Mouse (Mus musculus): ENCODE results near the gene Zfp648. TPM values are rescaled to one million over a fixed set of nuclear protein-coding genes. Genes with fewer than 3 reads are reported as not detected.

Gene Zfp648
- polyA plus RNA-seq, 2 experiments, result 1.1 to 5.9 TPM

GRCm38 (mm10) chr1:154182396-154183076 lies 18.5 kb upstream of the Zfp648 start:
- Histone ChIP-seq H3K27me3 (ENCODE audit: control insufficient read depth, insufficient read depth, low read length) (no peaks in the 10 kb centered on the region), H3K4me1 (ENCODE audit: control insufficient read depth, insufficient read depth, low read length) (peaks cover 9% of the 10 kb centered on the region; the same call in 1 of the 2 replicates), H3K9ac (ENCODE audit: low read depth, low read length, severe bottlenecking) (no peak overlapping the region), H3K4me3 (replicated peaks; ENCODE audit: low read length) (no peak overlapping the region), H3K9me3 (ENCODE audit: control insufficient read depth, low read length) (no peaks in the 10 kb centered on the region), H3K4me2 (replicated peaks; ENCODE audit: low read depth, low read length, severe bottlenecking) (no peak overlapping the region), H3K36me3 (ENCODE audit: control insufficient read depth, insufficient read depth, low read length) (no peaks in the 10 kb centered on the region), H3K27ac (replicated peaks; ENCODE audit: low read depth, low read length) (no peak overlapping the region)
- DNase-seq (ENCODE audit: low spot score) (no peak), ATAC-seq (ENCODE audit: low FRiP score, low read depth) (no peak)
- WGBS, result 70% methylated on average over 6 of the region's 6 CpGs
- no peak for TF ChIP-seq POLR2A (IDR thresholded peaks at IDR 0.05; ENCODE audit: borderline replicate concordance, extremely low read depth, insufficient read depth, insufficient read length)

GRCm38 (mm10) chr1:154183077-154183751 lies 17.8 kb upstream of the Zfp648 start:
- no peak for ATAC-seq (ENCODE audit: low FRiP score, low read depth)

DNA sequence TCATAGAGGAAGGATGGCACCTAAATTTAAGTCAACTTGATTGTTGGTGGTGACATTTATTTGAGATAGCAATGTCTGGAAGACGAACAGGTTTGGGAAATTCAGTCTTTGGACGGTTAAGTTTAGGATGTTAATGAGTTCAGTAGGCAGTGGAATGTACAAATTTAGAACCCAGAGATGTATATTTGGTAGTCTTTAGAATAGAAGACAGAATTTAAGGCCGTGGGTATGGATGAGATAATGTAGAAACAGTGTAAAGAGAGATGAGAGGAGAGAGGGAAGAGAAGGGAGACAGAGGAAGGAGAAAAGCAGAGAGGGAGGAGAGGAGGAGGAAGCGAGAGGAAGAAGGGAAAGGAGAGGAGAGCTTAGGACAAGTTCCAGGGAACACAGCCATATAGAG lies 12.8 kb upstream of the Zfp648 start:
- Histone ChIP-seq H3K27me3 (ENCODE audit: control insufficient read depth, insufficient read depth, low read length) (no peaks in the 10 kb centered on the region), H3K36me3 (ENCODE audit: control insufficient read depth, insufficient read depth, low read length) (no peaks in the 10 kb centered on the region), H3K4me1 (ENCODE audit: control insufficient read depth, insufficient read depth, low read length) (peaks cover 11% of the 10 kb centered on the region; the same call in 1 of the 2 replicates), H3K9me3 (ENCODE audit: control insufficient read depth, low read length) (no peaks in the 10 kb centered on the region), H3K4me3 (replicated peaks; ENCODE audit: low read length) (no peak overlapping the region), H3K9ac (ENCODE audit: low read depth, low read length, severe bottlenecking) (no peak overlapping the region), H3K27ac (replicated peaks; ENCODE audit: low read depth, low read length) (no peak overlapping the region), H3K4me2 (replicated peaks; ENCODE audit: low read depth, low read length, severe bottlenecking) (no peak overlapping the region)
- no peak for TF ChIP-seq POLR2A (IDR thresholded peaks at IDR 0.05; ENCODE audit: borderline replicate concordance, extremely low read depth, insufficient read depth, insufficient read length)
- DNase-seq (ENCODE audit: low spot score), result no peak
- ATAC-seq (ENCODE audit: low FRiP score, low read depth), result no peak
- WGBS, result 77% methylated on average over 4 of the region's 4 CpGs

More at GRCm38 (mm10) chr1:154183077-154183751, 17.8 kb upstream of the Zfp648 start:
- 43% methylated on average over 7 of the region's 7 CpGs for WGBS
- no peak for TF ChIP-seq POLR2A (IDR thresholded peaks at IDR 0.05; ENCODE audit: borderline replicate concordance, extremely low read depth, insufficient read depth, insufficient read length)
- no peak overlapping the region for H3K4me2 ChIP-seq (replicated peaks; ENCODE audit: low read depth, low read length, severe bottlenecking)
- no peaks in the 10 kb centered on the region for H3K27me3 ChIP-seq (ENCODE audit: control insufficient read depth, insufficient read depth, low read length)
- no peak overlapping the region for H3K4me3 ChIP-seq (replicated peaks; ENCODE audit: low read length)
- H3K9me3 ChIP-seq (ENCODE audit: control insufficient read depth, low read length), result no peaks in the 10 kb centered on the region
- no peaks in the 10 kb centered on the region for H3K36me3 ChIP-seq (ENCODE audit: control insufficient read depth, insufficient read depth, low read length)
- no peak for DNase-seq (ENCODE audit: low spot score)
- peaks cover 9% of the 10 kb centered on the region; the same call in 1 of the 2 replicates for H3K4me1 ChIP-seq (ENCODE audit: control insufficient read depth, insufficient read depth, low read length)
- H3K9ac ChIP-seq (ENCODE audit: low read depth, low read length, severe bottlenecking), result no peak overlapping the region
- no peak overlapping the region for H3K27ac ChIP-seq (replicated peaks; ENCODE audit: low read depth, low read length)

DNA sequence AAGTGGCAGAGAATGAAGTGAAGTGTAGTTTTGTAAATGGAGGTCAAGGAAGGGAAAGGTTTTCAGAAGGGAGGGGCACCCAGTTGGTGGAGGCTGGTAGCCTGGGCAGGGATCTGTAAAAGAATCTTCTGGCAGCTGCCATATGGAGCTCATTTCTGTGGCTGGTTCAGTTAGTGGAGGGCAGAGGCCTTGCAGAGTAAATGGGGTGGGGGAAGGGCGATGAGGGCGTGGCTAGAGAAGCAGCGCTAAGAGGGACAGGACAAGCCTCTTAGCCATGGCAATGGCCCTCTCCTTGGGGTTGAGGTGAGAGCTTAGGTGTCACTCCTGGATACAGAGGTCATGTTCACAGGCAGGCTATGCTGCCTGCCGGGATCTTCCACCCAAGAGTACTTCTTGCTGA lies 12.4 kb upstream of the Zfp648 start:
- ATAC-seq (ENCODE audit: low FRiP score, low read depth) (0 out of 2 replicates have a peak, but pooled peaks have one; percentile 9), DNase-seq (ENCODE audit: low spot score) (no peak)
- no peak for TF ChIP-seq POLR2A (IDR thresholded peaks at IDR 0.05; ENCODE audit: borderline replicate concordance, extremely low read depth, insufficient read depth, insufficient read length)
- Histone ChIP-seq H3K4me3 (replicated peaks; ENCODE audit: low read length) (no peak overlapping the region), H3K4me2 (replicated peaks; ENCODE audit: low read depth, low read length, severe bottlenecking) (no peak overlapping the region), H3K27ac (replicated peaks; ENCODE audit: low read depth, low read length) (no peak overlapping the region), H3K4me1 (ENCODE audit: control insufficient read depth, insufficient read depth, low read length) (peaks cover 8% of the 10 kb centered on the region; the same call in 1 of the 2 replicates), H3K27me3 (ENCODE audit: control insufficient read depth, insufficient read depth, low read length) (no peaks in the 10 kb centered on the region), H3K36me3 (ENCODE audit: control insufficient read depth, insufficient read depth, low read length) (no peaks in the 10 kb centered on the region), H3K9ac (ENCODE audit: low read depth, low read length, severe bottlenecking) (no peak overlapping the region), H3K9me3 (ENCODE audit: control insufficient read depth, low read length) (no peaks in the 10 kb centered on the region)
- 16% methylated on average over 4 of the region's 4 CpGs for WGBS

GRCm38 (mm10) chr1:154189842-154190530 lies 11.0 kb upstream of the Zfp648 start:
- Histone ChIP-seq H3K4me2 (replicated peaks; ENCODE audit: low read depth, low read length, severe bottlenecking) (no peak overlapping the region), H3K4me3 (replicated peaks; ENCODE audit: low read length) (no peak overlapping the region), H3K27me3 (ENCODE audit: control insufficient read depth, insufficient read depth, low read length) (no peaks in the 10 kb centered on the region), H3K9me3 (ENCODE audit: control insufficient read depth, low read length) (no peaks in the 10 kb centered on the region), H3K4me1 (ENCODE audit: control insufficient read depth, insufficient read depth, low read length) (peaks cover 8% of the 10 kb centered on the region; the same call in 1 of the 2 replicates), H3K9ac (ENCODE audit: low read depth, low read length, severe bottlenecking) (no peak overlapping the region), H3K27ac (replicated peaks; ENCODE audit: low read depth, low read length) (no peak overlapping the region), H3K36me3 (ENCODE audit: control insufficient read depth, insufficient read depth, low read length) (no peaks in the 10 kb centered on the region)
- 59% methylated on average over 15 of the region's 18 CpGs for WGBS
- ATAC-seq (ENCODE audit: low FRiP score, low read depth), result peak; percentile 73
- TF ChIP-seq POLR2A (IDR thresholded peaks at IDR 0.05; ENCODE audit: borderline replicate concordance, extremely low read depth, insufficient read depth, insufficient read length), result no peak
- DNase-seq (ENCODE audit: low spot score), result peak; percentile 41

Data from limb, embryonic 14.5 days (tissue).